In genomic region chr9:46328572-46329249, GRCm38 (mm10) we compare ENCODE assay signal across 8 mouse cellular contexts. TPM values are rescaled to one million over a fixed set of nuclear protein-coding genes. Genes with fewer than 3 reads are reported as not detected.
DNase-seq lines count a peak whose midpoint lies in the region; ATAC-seq and TF ChIP-seq lines count a peak whose summit lies in the region.

No protein-coding gene starts in this region.

- peak; percentile 21 for DNase-seq in ovary, postnatal 10 days (ENCODE audit: low spot score)
- DNase-seq in ovary, postnatal 14 days (ENCODE audit: low spot score): no peak
- DNase-seq in cerebellum, adult 2 months: peak; percentile 91 to 92
- peak; percentile 62 for DNase-seq in right cerebral cortex, adult 18-20 months

- TF ChIP-seq POLR2A in cerebellum, adult 2 months (IDR thresholded peaks at IDR 0.05; ENCODE audit: borderline replicate concordance, insufficient read depth, low read length): no peak; the same call in 1 of the 2 replicates

- H3K4me2 ChIP-seq in forebrain, embryonic 16.5 days (ENCODE audit: low read length): peak overlapping the region; percentile 51
- H3K4me2 ChIP-seq in kidney, embryonic 15.5 days: peak overlapping the region; percentile 71
- H3K4me2 ChIP-seq in liver, embryonic 12.5 days: peak overlapping the region; percentile 67

- no peak for TF ChIP-seq CTCF in cerebellum, adult 2 months (IDR thresholded peaks at IDR 0.05; ENCODE audit: borderline replicate concordance, insufficient read depth, low read depth, low read length)

- no peaks in the 10 kb centered on the region for H3K9me3 ChIP-seq in forebrain, embryonic 16.5 days (ENCODE audit: control insufficient read depth, low read length)
- H3K9me3 ChIP-seq in kidney, embryonic 15.5 days (replicated peaks): no peaks in the 10 kb centered on the region
- no peaks in the 10 kb centered on the region for H3K9me3 ChIP-seq in liver, embryonic 12.5 days (replicated peaks)

- peaks cover 13% of the 10 kb centered on the region; the same call in 1 of the 2 replicates for H3K4me1 ChIP-seq in cerebellum, adult 2 months (ENCODE audit: control insufficient read depth, insufficient read depth, low read length)
- H3K4me1 ChIP-seq in forebrain, embryonic 16.5 days (replicated peaks; ENCODE audit: control insufficient read depth, insufficient read depth, low read length): peaks cover 20% of the 10 kb centered on the region
- H3K4me1 ChIP-seq in kidney, embryonic 15.5 days: peaks cover 19% of the 10 kb centered on the region
- H3K4me1 ChIP-seq in liver, embryonic 12.5 days: peaks cover 16% of the 10 kb centered on the region

- peak overlapping the region; percentile 84 for H3K27ac ChIP-seq in cerebellum, adult 2 months (ENCODE audit: insufficient read depth, low read length)
- H3K27ac ChIP-seq in forebrain, embryonic 16.5 days (ENCODE audit: low read length): peak overlapping the region; percentile 68
- peak overlapping the region; percentile 71; the same call in 1 of the 2 replicates for H3K27ac ChIP-seq in kidney, embryonic 15.5 days
- no peak overlapping the region for H3K27ac ChIP-seq in liver, embryonic 12.5 days

- peak overlapping the region; percentile 64 for H3K9ac ChIP-seq in forebrain, embryonic 16.5 days (replicated peaks; ENCODE audit: low read depth, low read length)
- H3K9ac ChIP-seq in kidney, embryonic 15.5 days: peak overlapping the region; percentile 48
- H3K9ac ChIP-seq in liver, embryonic 12.5 days: peak overlapping the region; percentile 33; the same call in 1 of the 2 replicates

- peak; percentile 88 for ATAC-seq in forebrain, embryonic 16.5 days
- peak; percentile 47; the same call in 1 of the 2 replicates for ATAC-seq in kidney, embryonic 15.5 days (replicated peaks; ENCODE audit: low FRiP score)
- no peak for ATAC-seq in liver, embryonic 12.5 days
- no peak for ATAC-seq in granulocyte monocyte progenitor cell, adult 5-6 weeks (replicated peaks; ENCODE audit: poor library complexity, severe bottlenecking)

- WGBS in cerebellum, adult 2 months: 2% methylated on average over 30 of the region's 30 CpGs
- 3% methylated on average over 30 of the region's 30 CpGs for WGBS in forebrain, embryonic 16.5 days
- WGBS in kidney, embryonic 15.5 days: 4% methylated on average over 30 of the region's 30 CpGs
- 9% methylated on average over 30 of the region's 30 CpGs for WGBS in liver, embryonic 12.5 days (ENCODE audit: insufficient replicate concordance)

- H3K36me3 ChIP-seq in forebrain, embryonic 16.5 days (ENCODE audit: control insufficient read depth, insufficient read depth): no peaks in the 10 kb centered on the region
- no peaks in the 10 kb centered on the region for H3K36me3 ChIP-seq in kidney, embryonic 15.5 days
- H3K36me3 ChIP-seq in liver, embryonic 12.5 days: no peaks in the 10 kb centered on the region

- no peaks in the 10 kb centered on the region for H3K27me3 ChIP-seq in cerebellum, adult 2 months (ENCODE audit: control insufficient read depth, insufficient read depth, low read length)
- H3K27me3 ChIP-seq in forebrain, embryonic 16.5 days (replicated peaks; ENCODE audit: control insufficient read depth, insufficient read depth, low read length): no peaks in the 10 kb centered on the region
- H3K27me3 ChIP-seq in kidney, embryonic 15.5 days: peaks cover 5% of the 10 kb centered on the region; the same call in 1 of the 2 replicates
- peaks cover 51% of the 10 kb centered on the region for H3K27me3 ChIP-seq in liver, embryonic 12.5 days (replicated peaks)

- H3K4me3 ChIP-seq in cerebellum, adult 2 months (replicated peaks; ENCODE audit: insufficient read depth, low read depth, low read length): peak overlapping the region; percentile 21
- peak overlapping the region; percentile 22 for H3K4me3 ChIP-seq in forebrain, embryonic 16.5 days (replicated peaks; ENCODE audit: low read length)
- peak overlapping the region; percentile 40 for H3K4me3 ChIP-seq in kidney, embryonic 15.5 days (replicated peaks)
- peak overlapping the region; percentile 43 for H3K4me3 ChIP-seq in liver, embryonic 12.5 days

RNA-seq across cellular contexts. Expression of gene 4931429L15Rik, which starts 8.9 kb away (rescaled TPM):
- polyA plus RNA-seq in cerebellum, adult 2 months (2012; rRNA removed): not detected in 2 replicates
- polyA plus RNA-seq in forebrain, embryonic 16.5 days (2015; fragmentation: Nextera tagmentation; extraction: Ambion mirVana): not detected in 2 replicates
- polyA plus RNA-seq in kidney, embryonic 15.5 days (2015; fragmentation: Nextera tagmentation; extraction: Ambion mirVana): not detected in 2 replicates
- polyA plus RNA-seq in liver, embryonic 12.5 days (2016; fragmentation: Nextera tagmentation; extraction: Ambion mirVana): not detected in 2 replicates
- total RNA-seq in granulocyte monocyte progenitor cell, adult 5-6 weeks (2014; fragmentation: Nextera tagmentation): not detected in 2 replicates
- total RNA-seq in granulocyte monocyte progenitor cell, adult 5-6 weeks (2017): not detected in 2 replicates

RNA-seq across cellular contexts. Expression of gene Bud13, which starts 45.9 kb away (rescaled TPM):
- 11.9 and 12.8 TPM in 2 replicates for polyA plus RNA-seq in cerebellum, adult 2 months (2012; rRNA removed)
- polyA plus RNA-seq in forebrain, embryonic 16.5 days (2015; fragmentation: Nextera tagmentation; extraction: Ambion mirVana): 17.9 and 19.9 TPM in 2 replicates
- 25.9 and 26.7 TPM in 2 replicates for polyA plus RNA-seq in kidney, embryonic 15.5 days (2015; fragmentation: Nextera tagmentation; extraction: Ambion mirVana)
- 12.3 and 13.2 TPM in 2 replicates for polyA plus RNA-seq in liver, embryonic 12.5 days (2016; fragmentation: Nextera tagmentation; extraction: Ambion mirVana)
- 22.3 and 28.0 TPM in 2 replicates for total RNA-seq in granulocyte monocyte progenitor cell, adult 5-6 weeks (2014; fragmentation: Nextera tagmentation)
- total RNA-seq in granulocyte monocyte progenitor cell, adult 5-6 weeks (2017): 15.6 and 16.2 TPM in 2 replicates

RNA-seq across cellular contexts. Expression of gene Zpr1, which starts 55.8 kb away (rescaled TPM):
- 37.9 and 40.3 TPM in 2 replicates for polyA plus RNA-seq in cerebellum, adult 2 months (2012; rRNA removed)
- 77.7 and 80.6 TPM in 2 replicates for polyA plus RNA-seq in forebrain, embryonic 16.5 days (2015; fragmentation: Nextera tagmentation; extraction: Ambion mirVana)
- 58.9 and 61.0 TPM in 2 replicates for polyA plus RNA-seq in kidney, embryonic 15.5 days (2015; fragmentation: Nextera tagmentation; extraction: Ambion mirVana)
- 55.4 and 56.0 TPM in 2 replicates for polyA plus RNA-seq in liver, embryonic 12.5 days (2016; fragmentation: Nextera tagmentation; extraction: Ambion mirVana)
- total RNA-seq in granulocyte monocyte progenitor cell, adult 5-6 weeks (2014; fragmentation: Nextera tagmentation): 28.1 and 50.4 TPM in 2 replicates
- 36.1 and 42.8 TPM in 2 replicates for total RNA-seq in granulocyte monocyte progenitor cell, adult 5-6 weeks (2017)

Comparison
In these comparisons a context has a peak if more than half of its experiments do, and no peak if none do; other contexts are left out.
1. ATAC-seq: peak in forebrain, embryonic 16.5 days (single experiment) and kidney, embryonic 15.5 days (single experiment); none in liver, embryonic 12.5 days (single experiment) and granulocyte monocyte progenitor cell, adult 5-6 weeks (single experiment).
2. Peak in every context shown above with its lines, with median percentiles within 50 percentile points of each other: H3K4me3 ChIP-seq, H3K4me2 ChIP-seq and H3K9ac ChIP-seq.